Mouse (Mus musculus): Measurements from ENCODE around the gene Ubfd1. TPM values are rescaled to one million over a fixed set of nuclear protein-coding genes. Genes with fewer than 3 reads are reported as not detected.
"Not testable (repeated sequence)": the region's sequence is repeated elsewhere in the genome, so short reads cannot be mapped to it uniquely, and the experiment has no call there.

The Ubfd1 gene
- polyA plus RNA-seq, 1 experiment from 2014 or later = 74.8 TPM

DNA sequence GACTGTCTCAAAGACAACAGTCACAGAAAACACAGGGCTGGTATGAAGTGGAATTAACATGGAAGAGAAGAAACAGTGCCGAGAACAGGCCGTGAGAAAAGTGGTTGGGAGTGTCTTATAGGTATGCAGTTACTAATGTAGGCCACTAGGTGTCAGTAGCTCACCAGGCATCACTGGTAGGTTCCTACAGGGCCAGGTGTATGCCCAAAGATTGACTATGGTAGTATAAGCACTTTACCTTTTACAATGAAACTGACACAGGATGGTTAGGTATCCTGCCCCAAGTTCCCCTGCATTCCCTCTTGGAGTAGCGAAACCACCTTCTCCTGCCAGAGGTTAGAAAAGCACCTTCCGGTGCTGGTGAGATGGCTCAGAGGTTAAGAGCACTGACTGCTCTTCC lies 32.2 kb downstream of the Ubfd1 start:
- WGBS = 79% methylated on average over 4 of the region's 4 CpGs
- peak; percentile 42 for DNase-seq (ENCODE audit: low spot score)
- no peaks in the 10 kb centered on the region for H3K9me3 ChIP-seq
- no peak overlapping the region for H3K27ac ChIP-seq (replicated peaks)
- H3K4me1 ChIP-seq = peaks cover 14% of the 10 kb centered on the region
- no peak overlapping the region for H3K4me3 ChIP-seq
- H3K36me3 ChIP-seq (replicated peaks) = peaks cover 51% of the 10 kb centered on the region
- H3K27me3 ChIP-seq (replicated peaks; ENCODE audit: low read depth, poor library complexity, severe bottlenecking) = no peaks in the 10 kb centered on the region

DNA sequence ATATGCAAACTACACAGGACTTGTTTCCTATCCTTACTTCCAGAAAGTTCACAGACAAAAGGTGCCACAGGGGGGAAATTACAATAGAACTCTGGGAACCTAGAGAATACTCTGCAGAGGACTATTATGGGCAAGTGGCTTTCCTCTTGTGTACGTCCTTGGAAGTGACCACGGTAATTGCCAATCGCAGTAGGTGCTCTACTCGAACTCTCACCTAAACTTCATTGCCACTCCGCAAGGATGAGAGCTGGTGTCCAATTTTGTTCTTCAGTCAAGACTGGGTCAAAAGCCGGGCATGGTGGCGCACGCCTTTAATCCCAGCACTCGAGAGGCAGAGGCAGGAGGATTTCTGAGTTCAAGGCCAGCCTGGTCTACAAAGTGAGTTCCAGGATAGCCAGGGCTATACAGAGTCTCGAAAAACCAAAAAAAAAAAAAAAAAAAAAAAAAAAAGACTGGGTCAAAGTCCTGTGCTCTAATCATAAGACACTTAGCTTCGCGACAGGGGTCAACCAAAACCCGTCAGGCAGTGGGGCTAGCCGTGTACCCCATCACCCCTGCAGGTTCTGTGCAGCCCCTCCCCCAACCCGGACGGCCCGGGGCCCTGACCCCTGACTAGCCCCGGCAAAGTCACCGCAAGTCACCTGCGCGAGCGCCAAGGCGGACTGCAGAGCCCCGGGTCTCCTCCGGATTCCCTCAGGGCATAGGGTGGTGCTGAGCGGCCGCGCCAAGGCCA lies 34.2 kb downstream of the Ubfd1 start:
- peaks cover 14% of the 10 kb centered on the region for H3K4me1 ChIP-seq
- peaks cover 31% of the 10 kb centered on the region for H3K36me3 ChIP-seq (replicated peaks)
- H3K27ac ChIP-seq (replicated peaks) = peak overlapping the region; percentile 94
- 7% methylated on average over 28 of the region's 28 CpGs for WGBS
- not testable (repeated sequence) for H3K9me3 ChIP-seq; H3K27me3 ChIP-seq (replicated peaks; ENCODE audit: low read depth, poor library complexity, severe bottlenecking)
- peak; percentile 73 for DNase-seq (ENCODE audit: low spot score)
- H3K4me3 ChIP-seq = peak overlapping the region; percentile 79

DNA sequence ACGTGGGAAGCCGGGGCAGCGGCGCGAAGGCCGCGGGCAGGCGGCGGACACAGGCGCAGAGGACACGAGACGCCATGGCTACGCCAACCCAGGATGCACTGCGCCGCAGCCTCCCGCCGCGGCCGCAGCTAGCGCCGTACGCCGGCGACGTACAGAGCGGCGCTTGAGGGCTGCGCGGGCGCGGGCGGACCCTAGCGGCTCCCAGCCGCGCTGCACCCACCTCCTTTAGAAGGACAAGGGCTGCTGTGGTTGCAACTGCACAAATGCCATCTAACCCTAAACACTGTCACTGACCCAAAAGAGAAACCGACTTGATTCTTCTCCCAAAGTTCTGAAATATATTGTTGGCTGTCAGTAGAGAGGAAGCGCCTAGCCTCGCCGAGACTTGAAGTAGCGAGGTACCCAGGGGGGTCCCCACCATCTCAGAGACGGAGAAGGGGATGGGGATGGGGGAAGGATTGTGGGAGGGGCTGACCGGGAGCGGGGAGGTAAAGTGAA lies 34.8 kb downstream of the Ubfd1 start, which contains the start of gene Ndufab1:
Ndufab1 (minus strand) TSS at position 140 of the 498 bp plus-strand sequence.
- under 1% methylated on average over 43 of the region's 43 CpGs for WGBS

DNA sequence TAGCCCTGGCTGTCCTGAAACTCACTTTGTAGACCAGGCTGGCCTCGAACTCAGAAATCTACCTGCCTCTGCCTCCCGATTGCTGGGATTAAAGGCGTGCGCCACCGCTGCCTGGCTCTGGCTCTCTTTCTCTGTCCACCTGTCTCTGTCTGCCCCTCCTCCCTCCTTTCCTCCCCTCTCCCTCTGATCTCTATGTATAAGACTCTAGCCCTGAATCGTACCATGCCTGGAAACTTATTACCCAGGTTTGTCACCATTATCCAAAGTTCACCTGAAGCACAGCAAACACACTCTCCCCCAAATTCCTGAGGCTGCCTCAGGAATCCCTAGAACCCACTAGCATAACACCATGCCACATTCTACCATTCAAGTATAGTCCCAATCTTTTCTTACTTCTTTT lies 41.2 kb downstream of the Ubfd1 start:
- H3K4me3 ChIP-seq = no peak overlapping the region
- H3K27me3 ChIP-seq (replicated peaks; ENCODE audit: low read depth, poor library complexity, severe bottlenecking) = no peaks in the 10 kb centered on the region
- 96% methylated on average over 6 of the region's 6 CpGs for WGBS
- H3K4me1 ChIP-seq = no peaks in the 10 kb centered on the region
- no peak overlapping the region for H3K27ac ChIP-seq (replicated peaks)
- DNase-seq (ENCODE audit: low spot score) = no peak
- H3K36me3 ChIP-seq (replicated peaks) = peaks cover 64% of the 10 kb centered on the region
- H3K9me3 ChIP-seq = no peaks in the 10 kb centered on the region

More for the DNA sequence above, 34.8 kb downstream of the Ubfd1 start, which contains the start of gene Ndufab1:
- Histone ChIP-seq H3K36me3 (replicated peaks) (peaks cover 29% of the 10 kb centered on the region), H3K9me3 (no peaks in the 10 kb centered on the region), H3K27me3 (replicated peaks; ENCODE audit: low read depth, poor library complexity, severe bottlenecking) (no peaks in the 10 kb centered on the region), H3K4me1 (peaks cover 14% of the 10 kb centered on the region), H3K27ac (replicated peaks) (peak within 1 kb of the TSS; percentile 94), H3K4me3 (peak within 1 kb of the TSS; percentile 79)
- peak; percentile 91 for DNase-seq (ENCODE audit: low spot score)

DNA sequence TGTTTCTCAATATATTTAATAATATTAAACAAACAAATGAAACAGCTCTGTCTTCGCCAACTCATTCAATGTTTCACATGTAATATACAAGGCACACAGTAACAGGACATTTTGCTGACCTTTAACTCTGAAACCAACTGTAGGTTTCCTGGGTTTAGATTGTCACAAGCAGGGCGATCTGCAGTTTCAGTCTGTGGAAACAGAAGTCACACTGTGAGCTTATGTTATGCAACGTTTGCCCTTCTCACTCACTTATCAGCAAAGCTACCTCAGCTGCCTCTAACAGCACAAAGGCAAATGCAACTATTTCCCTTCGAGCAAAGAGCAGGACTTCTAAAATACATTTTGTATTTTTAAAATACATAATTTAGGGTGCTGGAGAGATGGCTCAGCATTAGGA lies 56.5 kb downstream of the Ubfd1 start:
- H3K4me3 ChIP-seq = no peak overlapping the region
- H3K4me1 ChIP-seq = no peaks in the 10 kb centered on the region
- no peak overlapping the region for H3K27ac ChIP-seq (replicated peaks)
- peaks cover 94% of the 10 kb centered on the region for H3K36me3 ChIP-seq (replicated peaks)
- no peak for DNase-seq (ENCODE audit: low spot score)
- H3K27me3 ChIP-seq (replicated peaks; ENCODE audit: low read depth, poor library complexity, severe bottlenecking) = no peaks in the 10 kb centered on the region
- WGBS = 91% methylated on average over 4 of the region's 4 CpGs
- H3K9me3 ChIP-seq = no peaks in the 10 kb centered on the region

DNA sequence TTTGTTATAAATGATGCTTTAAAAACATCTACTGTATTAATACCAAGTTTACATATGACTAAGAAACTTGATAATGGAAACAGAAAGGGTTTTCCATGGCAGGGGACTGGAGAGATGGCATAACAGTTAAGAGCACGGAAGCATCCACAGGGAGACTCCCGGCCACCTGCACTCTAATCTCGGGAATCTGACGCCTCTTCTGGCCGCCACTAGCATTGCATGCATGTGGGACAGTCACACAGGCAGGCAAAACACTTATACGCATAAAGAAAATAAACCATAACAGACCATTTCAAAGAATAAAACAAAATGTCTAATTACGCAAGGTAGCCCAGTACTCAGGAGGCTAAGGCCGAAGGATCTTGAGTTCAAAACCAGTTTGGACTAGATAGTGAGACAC lies 58.7 kb downstream of the Ubfd1 start:
- Histone ChIP-seq H3K4me3 (no peak overlapping the region), H3K9me3 (no peaks in the 10 kb centered on the region), H3K27me3 (replicated peaks; ENCODE audit: low read depth, poor library complexity, severe bottlenecking) (no peaks in the 10 kb centered on the region), H3K36me3 (replicated peaks) (peaks cover 90% of the 10 kb centered on the region), H3K27ac (replicated peaks) (no peak overlapping the region), H3K4me1 (no peaks in the 10 kb centered on the region)
- peak; percentile 12 for DNase-seq (ENCODE audit: low spot score)
- WGBS = 79% methylated on average over 8 of the region's 8 CpGs

DNA sequence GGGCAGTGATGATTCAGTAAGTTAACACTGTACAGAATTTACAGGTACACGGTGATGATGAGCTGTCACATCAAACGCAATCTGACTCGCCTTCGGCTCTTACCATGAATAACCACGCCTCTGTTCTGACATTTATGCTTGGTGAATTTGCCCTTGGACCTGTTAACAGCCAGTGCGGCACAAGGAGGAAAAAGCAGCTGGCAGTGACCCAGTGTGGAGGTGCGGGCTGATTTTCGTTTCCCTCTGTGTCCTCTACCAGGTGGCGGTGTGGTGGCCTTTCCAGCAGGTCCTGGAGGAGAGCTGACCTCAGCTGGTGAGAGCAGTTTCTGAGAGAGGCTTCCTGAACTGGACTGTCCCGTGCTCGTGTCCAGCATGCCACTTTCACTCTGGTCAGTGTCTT lies 60.0 kb downstream of the Ubfd1 start:
- Histone ChIP-seq H3K36me3 (replicated peaks) (peaks cover 78% of the 10 kb centered on the region), H3K4me1 (peaks cover 10% of the 10 kb centered on the region), H3K9me3 (no peaks in the 10 kb centered on the region), H3K27ac (replicated peaks) (no peak overlapping the region), H3K27me3 (replicated peaks; ENCODE audit: low read depth, poor library complexity, severe bottlenecking) (no peaks in the 10 kb centered on the region), H3K4me3 (no peak overlapping the region)
- 94% methylated on average over 11 of the region's 11 CpGs for WGBS
- no peak for DNase-seq (ENCODE audit: low spot score)

Other genes with a start within 250 kb of the Ubfd1 start
- gene Scnn1b, start 202.1 kb upstream of the Ubfd1 start, polyA plus RNA-seq (2016; fragmentation: Nextera tagmentation; extraction: Ambion mirVana) = 0.45 and 1.3 TPM in 2 replicates
- gene Cog7, start 85.5 kb upstream of the Ubfd1 start, polyA plus RNA-seq (2016; fragmentation: Nextera tagmentation; extraction: Ambion mirVana) = 22.0 and 23.0 TPM in 2 replicates
- 111 and 124 TPM in 2 replicates for gene Gga2, start 46.0 kb upstream of the Ubfd1 start, polyA plus RNA-seq (2016; fragmentation: Nextera tagmentation; extraction: Ambion mirVana)
- gene Ears2, start 88 bp downstream of the Ubfd1 start, polyA plus RNA-seq (2016; fragmentation: Nextera tagmentation; extraction: Ambion mirVana) = 16.4 and 18.4 TPM in 2 replicates
- 763 and 789 TPM in 2 replicates for gene Ndufab1, start 34.7 kb downstream of the Ubfd1 start, polyA plus RNA-seq (2016; fragmentation: Nextera tagmentation; extraction: Ambion mirVana)
- gene Palb2, start 65.8 kb downstream of the Ubfd1 start, polyA plus RNA-seq (2016; fragmentation: Nextera tagmentation; extraction: Ambion mirVana) = 25.6 and 27.0 TPM in 2 replicates
- gene Dctn5, start 65.9 kb downstream of the Ubfd1 start, polyA plus RNA-seq (2016; fragmentation: Nextera tagmentation; extraction: Ambion mirVana) = 117 and 120 TPM in 2 replicates
- gene Plk1, start 92.3 kb downstream of the Ubfd1 start, polyA plus RNA-seq (2016; fragmentation: Nextera tagmentation; extraction: Ambion mirVana) = 230 and 244 TPM in 2 replicates
- gene Ern2, start 119.0 kb downstream of the Ubfd1 start, polyA plus RNA-seq (2016; fragmentation: Nextera tagmentation; extraction: Ambion mirVana) = 0.05 TPM in 2 replicates
- gene Chp2, start 152.3 kb downstream of the Ubfd1 start, polyA plus RNA-seq (2016; fragmentation: Nextera tagmentation; extraction: Ambion mirVana) = not detected in 2 replicates
- 3.2 and 3.6 TPM in 2 replicates for gene Prkcb, start 221.6 kb downstream of the Ubfd1 start, polyA plus RNA-seq (2016; fragmentation: Nextera tagmentation; extraction: Ambion mirVana)

All from embryonic facial prominence, embryonic 10.5 days (tissue).